Mouse (Mus musculus) lung, postnatal 0 days (tissue): ENCODE data around the gene Nras.

ENCODE experiments used
- CTCF ChIP-seq: IDR thresholded peaks from 2 replicates; pipeline ENCODE4 v1.5.1; 2016; ENCODE audit warnings: antibody characterized with exemption, mild to moderate bottlenecking
- EP300 ChIP-seq: IDR thresholded peaks from 2 replicates; pipeline ENCODE4 v1.6.1; 2016; ENCODE audit warnings: antibody characterized with exemption, mild to moderate bottlenecking, control low read depth

GRCm38 (mm10) chr3:103101194-103101593 is 43.1 kb downstream of the Nras start:
- TF ChIP-seq CTCF, result peak; percentile 35; the same call in 1 of the 2 replicates
- TF ChIP-seq EP300, result no peak
